Mouse (Mus musculus): ENCODE measurements around the gene Med12. TPM values are rescaled to one million over a fixed set of nuclear protein-coding genes. Genes with fewer than 3 reads are reported as not detected.
"Not testable (repeated sequence)": the region's sequence is repeated elsewhere in the genome, so short reads cannot be mapped to it uniquely, and the experiment has no call there.

Med12 gene
- total and polyA plus RNA-seq, 2 experiments from 2014 or later: 19.0 to 64.9 TPM

DNA sequence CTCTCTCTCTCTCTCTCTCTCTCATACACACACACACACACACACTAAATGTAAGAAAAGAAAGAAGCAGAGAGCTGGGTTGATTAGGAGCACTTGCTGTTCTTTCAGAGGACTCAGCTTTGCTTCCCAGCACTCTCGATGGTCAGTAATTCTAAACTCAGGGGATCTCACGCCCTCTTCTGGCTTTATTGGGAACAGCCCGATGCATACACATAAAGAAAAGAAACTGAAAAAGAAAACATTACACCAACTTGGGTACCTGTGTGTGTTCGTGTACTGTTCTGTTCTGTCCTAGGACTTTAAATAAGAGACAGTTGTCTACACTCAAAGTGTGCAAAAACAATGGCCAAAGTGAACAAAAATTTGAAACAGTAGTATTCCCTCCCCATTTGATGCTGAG, 64.8 kb downstream of the Med12 start:
- Histone ChIP-seq H3K4me1 (ENCODE audit: insufficient read depth, low read length) (no peaks in the 10 kb centered on the region), H3K4me2 (ENCODE audit: low read depth, low read length) (no peak overlapping the region), H3K4me3 (ENCODE audit: low read length) (no peak overlapping the region), H3K27me3 (ENCODE audit: insufficient read depth, low read length) (no peaks in the 10 kb centered on the region), H3K9me3 (ENCODE audit: low read length) (no peaks in the 10 kb centered on the region), H3K27ac (no peak overlapping the region), H3K9ac (replicated peaks; ENCODE audit: low read length) (no peak overlapping the region), H3K36me3 (ENCODE audit: insufficient read depth, low read length) (no peaks in the 10 kb centered on the region)
- ATAC-seq: no peak
- WGBS: 46% methylated on average over 4 of the region's 4 CpGs
- DNase-seq (ENCODE audit: low spot score): no peak
- TF ChIP-seq CTCF (IDR thresholded peaks at IDR 0.05; ENCODE audit: low read depth): no peak

DNA sequence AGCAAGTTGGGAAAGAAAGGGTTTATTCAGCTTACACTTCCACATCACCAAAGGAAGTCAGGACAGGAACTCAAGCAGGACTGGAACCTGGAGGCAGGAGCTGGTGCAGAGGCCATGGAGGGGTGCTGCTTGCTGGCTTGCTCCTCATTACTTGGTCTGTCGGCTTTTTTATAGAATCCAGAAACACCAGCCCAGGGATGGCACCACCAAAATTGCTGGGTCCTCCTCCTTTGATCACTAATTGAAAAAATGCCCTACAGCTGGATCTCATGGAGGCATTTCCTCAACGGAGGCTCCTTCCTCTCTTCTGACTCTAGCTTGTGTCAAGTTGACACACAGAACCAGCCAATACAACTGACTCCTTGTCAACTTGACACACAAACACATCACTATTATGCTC, 69.0 kb downstream of the Med12 start:
- H3K36me3 ChIP-seq (ENCODE audit: insufficient read depth, low read length); H3K4me1 ChIP-seq (ENCODE audit: insufficient read depth, low read length); H3K27ac ChIP-seq; H3K9ac ChIP-seq (replicated peaks; ENCODE audit: low read length); DNase-seq (ENCODE audit: low spot score); H3K4me3 ChIP-seq (ENCODE audit: low read length); H3K27me3 ChIP-seq (ENCODE audit: insufficient read depth, low read length); H3K4me2 ChIP-seq (ENCODE audit: low read depth, low read length); ATAC-seq; H3K9me3 ChIP-seq (ENCODE audit: low read length): not testable (repeated sequence)
- 67% methylated on average over 2 of the region's 2 CpGs for WGBS

DNA sequence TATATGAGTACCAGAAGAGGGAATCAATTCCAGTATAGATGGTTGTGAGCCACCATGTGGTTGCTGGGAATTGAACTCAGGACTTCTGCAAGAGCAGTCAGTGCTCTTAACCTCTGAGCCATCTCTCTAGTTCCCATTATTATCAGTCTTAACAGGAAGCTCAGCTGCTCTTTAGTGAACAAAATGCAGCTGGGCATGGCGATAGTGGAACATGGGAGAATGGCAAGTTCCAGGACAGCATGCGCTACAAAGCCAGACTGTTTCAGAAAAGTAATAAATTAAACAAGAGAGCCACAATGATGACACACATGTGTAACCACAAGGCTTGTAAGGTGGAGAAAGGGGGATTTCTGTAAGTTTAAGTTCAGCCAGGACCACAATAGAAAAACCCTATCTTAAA, 71.6 kb downstream of the Med12 start:
- H3K9ac ChIP-seq (replicated peaks; ENCODE audit: low read length): no peak overlapping the region
- no peak for ATAC-seq
- no peak overlapping the region for H3K4me2 ChIP-seq (ENCODE audit: low read depth, low read length)
- no peak for DNase-seq (ENCODE audit: low spot score)
- no peaks in the 10 kb centered on the region for H3K27me3 ChIP-seq (ENCODE audit: insufficient read depth, low read length)
- 90% methylated on average over 2 of the region's 2 CpGs for WGBS
- H3K36me3 ChIP-seq (ENCODE audit: insufficient read depth, low read length): no peaks in the 10 kb centered on the region
- TF ChIP-seq CTCF (IDR thresholded peaks at IDR 0.05; ENCODE audit: low read depth): no peak
- H3K4me1 ChIP-seq (ENCODE audit: insufficient read depth, low read length): no peaks in the 10 kb centered on the region
- no peaks in the 10 kb centered on the region for H3K9me3 ChIP-seq (ENCODE audit: low read length)
- H3K4me3 ChIP-seq (ENCODE audit: low read length): no peak overlapping the region
- no peak overlapping the region for H3K27ac ChIP-seq

DNA sequence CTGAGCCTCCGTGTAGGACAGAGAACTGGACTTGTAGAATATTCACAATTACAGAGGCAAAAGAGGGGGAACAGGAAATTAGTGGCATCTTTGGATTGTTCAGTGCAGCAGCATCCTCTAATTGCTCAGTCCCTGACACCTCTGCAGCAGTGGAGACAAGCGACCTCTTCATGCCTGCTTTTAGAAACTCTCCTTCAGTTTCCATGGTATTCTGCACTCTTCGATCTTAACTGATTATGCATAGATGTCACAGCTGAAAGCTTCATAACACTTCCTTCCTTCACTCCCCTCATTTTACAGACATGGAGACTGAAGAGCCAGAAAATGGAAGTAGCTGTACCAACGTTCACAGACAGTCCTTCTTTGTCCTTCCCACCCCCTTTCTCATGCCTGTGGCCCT, 72.6 kb downstream of the Med12 start:
- H3K36me3 ChIP-seq (ENCODE audit: insufficient read depth, low read length): no peaks in the 10 kb centered on the region
- TF ChIP-seq CTCF (IDR thresholded peaks at IDR 0.05; ENCODE audit: low read depth): no peak
- H3K9ac ChIP-seq (replicated peaks; ENCODE audit: low read length): no peak overlapping the region
- H3K27ac ChIP-seq: no peak overlapping the region
- no peak for ATAC-seq
- no peak overlapping the region for H3K4me2 ChIP-seq (ENCODE audit: low read depth, low read length)
- H3K27me3 ChIP-seq (ENCODE audit: insufficient read depth, low read length): no peaks in the 10 kb centered on the region
- WGBS: 51% methylated on average over 4 of the region's 4 CpGs
- H3K4me1 ChIP-seq (ENCODE audit: insufficient read depth, low read length): no peaks in the 10 kb centered on the region
- DNase-seq (ENCODE audit: low spot score): no peak
- no peaks in the 10 kb centered on the region for H3K9me3 ChIP-seq (ENCODE audit: low read length)
- H3K4me3 ChIP-seq (ENCODE audit: low read length): no peak overlapping the region

Other genes with a start within 250 kb of the Med12 start
- not detected in 2 replicates for gene Tex11, start 214.4 kb upstream of the Med12 start, total RNA-seq (2014; rRNA removed)
- 0.09 TPM in 1 of 2 replicates, not detected in the other for gene Tex11, start 214.4 kb upstream of the Med12 start, polyA plus RNA-seq (2015; fragmentation: Nextera tagmentation; extraction: Ambion mirVana)
- gene Slc7a3, start 188.0 kb upstream of the Med12 start, total RNA-seq (2014; rRNA removed): 16.6 and 24.8 TPM in 2 replicates
- gene Slc7a3, start 188.0 kb upstream of the Med12 start, polyA plus RNA-seq (2015; fragmentation: Nextera tagmentation; extraction: Ambion mirVana): 19.7 and 20.1 TPM in 2 replicates
- gene Snx12, start 51.5 kb upstream of the Med12 start, total RNA-seq (2014; rRNA removed): 38.0 and 42.6 TPM in 2 replicates
- gene Snx12, start 51.5 kb upstream of the Med12 start, polyA plus RNA-seq (2015; fragmentation: Nextera tagmentation; extraction: Ambion mirVana): 32.0 and 37.3 TPM in 2 replicates
- gene Foxo4, start 19.5 kb upstream of the Med12 start, total RNA-seq (2014; rRNA removed): 16.9 and 21.4 TPM in 2 replicates
- 0.63 and 0.93 TPM in 2 replicates for gene Foxo4, start 19.5 kb upstream of the Med12 start, polyA plus RNA-seq (2015; fragmentation: Nextera tagmentation; extraction: Ambion mirVana)
- gene Gm614, start 10.0 kb upstream of the Med12 start, total RNA-seq (2014; rRNA removed): not detected in 2 replicates
- not detected in 2 replicates for gene Gm614, start 10.0 kb upstream of the Med12 start, polyA plus RNA-seq (2015; fragmentation: Nextera tagmentation; extraction: Ambion mirVana)
- gene Il2rg, start 5.8 kb upstream of the Med12 start, total RNA-seq (2014; rRNA removed): 1.7 and 2.7 TPM in 2 replicates
- gene Il2rg, start 5.8 kb upstream of the Med12 start, polyA plus RNA-seq (2015; fragmentation: Nextera tagmentation; extraction: Ambion mirVana): 5.1 and 5.8 TPM in 2 replicates
- not detected in 2 replicates for gene Gm20489, start 5.0 kb upstream of the Med12 start, total RNA-seq (2014; rRNA removed)
- not detected in 2 replicates for gene Gm20489, start 5.0 kb upstream of the Med12 start, polyA plus RNA-seq (2015; fragmentation: Nextera tagmentation; extraction: Ambion mirVana)
- 152 and 171 TPM in 2 replicates for gene Nlgn3, start 25.1 kb downstream of the Med12 start, total RNA-seq (2014; rRNA removed)
- 59.7 and 70.1 TPM in 2 replicates for gene Nlgn3, start 25.1 kb downstream of the Med12 start, polyA plus RNA-seq (2015; fragmentation: Nextera tagmentation; extraction: Ambion mirVana)
- 0.68 and 4.0 TPM in 2 replicates for gene Gjb1, start 102.3 kb downstream of the Med12 start, total RNA-seq (2014; rRNA removed)
- gene Gjb1, start 102.3 kb downstream of the Med12 start, polyA plus RNA-seq (2015; fragmentation: Nextera tagmentation; extraction: Ambion mirVana): 2.0 and 2.5 TPM in 2 replicates
- gene Zmym3, start 146.8 kb downstream of the Med12 start, total RNA-seq (2014; rRNA removed): 169 and 208 TPM in 2 replicates
- gene Zmym3, start 146.8 kb downstream of the Med12 start, polyA plus RNA-seq (2015; fragmentation: Nextera tagmentation; extraction: Ambion mirVana): 91.9 and 93.3 TPM in 2 replicates
- gene Nono, start 155.3 kb downstream of the Med12 start, total RNA-seq (2014; rRNA removed): 201 and 220 TPM in 2 replicates
- 187 and 189 TPM in 2 replicates for gene Nono, start 155.3 kb downstream of the Med12 start, polyA plus RNA-seq (2015; fragmentation: Nextera tagmentation; extraction: Ambion mirVana)
- 1.6 and 4.9 TPM in 2 replicates for gene Itgb1bp2, start 175.1 kb downstream of the Med12 start, total RNA-seq (2014; rRNA removed)
- gene Itgb1bp2, start 175.1 kb downstream of the Med12 start, polyA plus RNA-seq (2015; fragmentation: Nextera tagmentation; extraction: Ambion mirVana): 0.58 and 1.1 TPM in 2 replicates